Mouse (Mus musculus) MEL (cell line): ENCODE data around the gene 1700042G07Rik. TPM values are rescaled to one million over a fixed set of nuclear protein-coding genes. Genes with fewer than 3 reads are reported as not detected.

Experiments
- DNase-seq: peaks from one replicate; pipeline ENCODE4 v3.0.0; 2011; ENCODE audit warnings: low read depth, low spot score
- H3K27ac ChIP-seq: 2 replicates; pipeline ENCODE4 v1.5.1; 2012; ENCODE audit warnings: low read depth, mild to moderate bottlenecking, control low read depth, low read length, moderate library complexity; ENCODE audit not compliant: control insufficient read depth
- H3K27me3 ChIP-seq, 2 experiments: fragments of 150-350 bp in 1 of 2; sonication (generic) in 1 of 2; 2 replicates each; pipeline ENCODE4 v1.6.1; 2012; ENCODE audit warnings: low read length in 2 of 2, mild to moderate bottlenecking in 2 of 2, improper control_type of control experiment in 1 of 2, moderate library complexity in 1 of 2; ENCODE audit not compliant: insufficient read depth in 2 of 2, control insufficient read depth in 1 of 2
- H3K36me3 ChIP-seq, 2 experiments: 2 replicates each; pipeline ENCODE4 v1.6.1; 2012 to 2014; ENCODE audit warnings: low read length in 2 of 2, improper control_type of control experiment in 1 of 2, inconsistent platforms in 1 of 2, mild to moderate bottlenecking in 1 of 2; ENCODE audit not compliant: insufficient read depth in 2 of 2, control insufficient read depth in 1 of 2
- H3K4me1 ChIP-seq, 2 experiments: fragments of 150-350 bp in 1 of 2; sonication (generic) in 1 of 2; 2 replicates each; pipeline ENCODE4 v1.6.1; 2012; ENCODE audit warnings: low read length in 2 of 2, improper control_type of control experiment in 1 of 2, mild to moderate bottlenecking in 1 of 2; ENCODE audit not compliant: insufficient read depth in 2 of 2, control insufficient read depth in 1 of 2
- H3K4me3 ChIP-seq, 2 experiments: fragments of 150-350 bp in 1 of 2; sonication (generic) in 1 of 2; 2 replicates each; pipeline ENCODE4 v1.5.1; 2012; ENCODE audit warnings: low read depth in 2 of 2, low read length in 2 of 2, mild to moderate bottlenecking in 2 of 2, moderate library complexity in 2 of 2, control low read depth in 1 of 2, improper control_type of control experiment in 1 of 2; ENCODE audit not compliant: control insufficient read depth in 1 of 2, insufficient read depth in 1 of 2
- H3K79me2 ChIP-seq: 2 replicates; pipeline ENCODE4 v1.6.1; 2012; ENCODE audit warnings: mild to moderate bottlenecking, low read length, moderate library complexity; ENCODE audit not compliant: control insufficient read depth, poor library complexity, insufficient read depth
- H3K9ac ChIP-seq: 2 replicates; pipeline ENCODE4 v1.6.1; 2012; ENCODE audit warnings: low read depth, mild to moderate bottlenecking, control low read depth, low read length, moderate library complexity; ENCODE audit not compliant: control insufficient read depth, poor library complexity, severe bottlenecking
- H3K9me3 ChIP-seq: fragments of 150-350 bp; sonication (generic); replicated peaks from 2 replicates; pipeline ENCODE4 v1.6.1; 2012; ENCODE audit warnings: mild to moderate bottlenecking, low read length, improper control_type of control experiment, moderate library complexity; ENCODE audit not compliant: insufficient read depth
- BHLHE40 ChIP-seq: IDR thresholded peaks from 2 replicates; pipeline ENCODE4 v1.6.1; 2012; ENCODE audit warnings: low read depth, mild to moderate bottlenecking, inconsistent platforms, low read length, improper control_type of control experiment, borderline replicate concordance
- CTCF ChIP-seq, 3 experiments: IDR thresholded peaks in 2 of 3; conservative IDR thresholded peaks in 1 of 3; 2 replicates each; pipeline ENCODE4 v1.5.1; 2011 to 2012; ENCODE audit warnings: low read length in 3 of 3, low read depth in 2 of 3, mild to moderate bottlenecking in 2 of 3, improper control_type of control experiment in 1 of 3, inconsistent platforms in 1 of 3, mixed read lengths in 1 of 3, moderate library complexity in 1 of 3; ENCODE audit not compliant: control insufficient read depth in 1 of 3, insufficient read depth in 1 of 3, poor library complexity in 1 of 3, severe bottlenecking in 1 of 3
- E2F4 ChIP-seq: IDR thresholded peaks from 2 replicates; pipeline ENCODE4 v1.6.1; 2011; ENCODE audit warnings: low read depth, low read length, improper control_type of control experiment, borderline replicate concordance
- GABPA ChIP-seq: IDR thresholded peaks from 2 replicates; pipeline ENCODE4 v1.6.1; 2012; ENCODE audit warnings: low read depth, mild to moderate bottlenecking, inconsistent platforms, low read length, improper control_type of control experiment, moderate library complexity
- GATA1 ChIP-seq: IDR thresholded peaks from 2 replicates; pipeline ENCODE4 v1.6.1; 2011; ENCODE audit warnings: low read depth, low read length, improper control_type of control experiment
- JUND ChIP-seq: IDR thresholded peaks from 2 replicates; pipeline ENCODE4 v1.6.1; 2011; ENCODE audit warnings: low read depth, mild to moderate bottlenecking, improper control_type of control experiment, low read length
- KAT2A ChIP-seq: conservative IDR thresholded peaks from 2 replicates; pipeline ENCODE4 v1.6.1; 2012; ENCODE audit warnings: low read depth, low read length, improper control_type of control experiment, inconsistent platforms
- MAX ChIP-seq: IDR thresholded peaks from 2 replicates; pipeline ENCODE4 v1.6.1; 2011; ENCODE audit warnings: low read length, improper control_type of control experiment
- MEF2A ChIP-seq: IDR thresholded peaks from 2 replicates; pipeline ENCODE4 v1.6.1; 2014; ENCODE audit warnings: low read depth, mild to moderate bottlenecking, inconsistent platforms, low read length, improper control_type of control experiment; ENCODE audit not compliant: poor library complexity, insufficient replicate concordance, severe bottlenecking; ENCODE audit errors: extremely low read depth
- MXI1 ChIP-seq: IDR thresholded peaks from 2 replicates; pipeline ENCODE4 v1.6.1; 2011; ENCODE audit warnings: mild to moderate bottlenecking, low read depth, low read length, improper control_type of control experiment
- MYB ChIP-seq: IDR thresholded peaks from 2 replicates; pipeline ENCODE4 v1.6.1; 2011; ENCODE audit warnings: mild to moderate bottlenecking, low read depth, low read length, improper control_type of control experiment
- NELFE ChIP-seq: IDR thresholded peaks from 2 replicates; pipeline ENCODE4 v1.6.1; 2011; ENCODE audit warnings: low read depth, low read length, improper control_type of control experiment
- RAD21 ChIP-seq: IDR thresholded peaks from 2 replicates; pipeline ENCODE4 v1.6.1; 2011; ENCODE audit warnings: mild to moderate bottlenecking, low read depth, low read length, improper control_type of control experiment
- RCOR1 ChIP-seq: IDR thresholded peaks from 2 replicates; pipeline ENCODE4 v1.6.1; 2012; ENCODE audit warnings: low read depth, mild to moderate bottlenecking, inconsistent platforms, low read length, improper control_type of control experiment
- SMC3 ChIP-seq: IDR thresholded peaks from 2 replicates; pipeline ENCODE4 v1.6.1; 2011; ENCODE audit warnings: low read depth, low read length, improper control_type of control experiment
- TAL1 ChIP-seq: IDR thresholded peaks from 2 replicates; pipeline ENCODE4 v1.6.1; 2012; ENCODE audit warnings: mild to moderate bottlenecking, inconsistent platforms, low read length, moderate library complexity, mixed read lengths
- TBP ChIP-seq: IDR thresholded peaks from 2 replicates; pipeline ENCODE4 v1.8.0; 2011; ENCODE audit warnings: low read depth, low read length, improper control_type of control experiment
- TCF12 ChIP-seq: IDR thresholded peaks from 2 replicates; pipeline ENCODE4 v1.6.1; 2014; ENCODE audit warnings: low read depth, mild to moderate bottlenecking, inconsistent platforms, low read length, improper control_type of control experiment, moderate library complexity
- UBTF ChIP-seq: IDR thresholded peaks from 2 replicates; pipeline ENCODE4 v1.6.1; 2012; ENCODE audit warnings: low read depth, mild to moderate bottlenecking, inconsistent platforms, low read length, improper control_type of control experiment, moderate library complexity, borderline replicate concordance; ENCODE audit not compliant: insufficient read depth
- USF1 ChIP-seq: IDR thresholded peaks from 2 replicates; pipeline ENCODE4 v1.6.1; 2014; ENCODE audit warnings: low read depth, mild to moderate bottlenecking, inconsistent platforms, low read length, improper control_type of control experiment, moderate library complexity
- ZMIZ1 ChIP-seq: IDR thresholded peaks from 2 replicates; pipeline ENCODE4 v1.6.1; 2012; ENCODE audit warnings: low read depth, mild to moderate bottlenecking, inconsistent platforms, low read length, improper control_type of control experiment, moderate library complexity
- polyA plus RNA-seq, 2 experiments: library from polyadenylated mRNA; stranded (reverse) in 1 of 2; unstranded in 1 of 2; fragments of >175 nt in 1 of 2; fragments of >200 nt in 1 of 2; gene quantifications; 2 replicates each; pipeline versions ENCODE4 v1.2.1 to v1.2.4; 2012; ENCODE audit warnings: low replicate concordance in 2 of 2, low read depth in 1 of 2; ENCODE audit not compliant: insufficient read length in 2 of 2, insufficient read depth in 1 of 2, missing spikeins in 1 of 2
- total RNA-seq: library from RNA; depleted of rRNA; stranded (reverse); fragments of 300-350 nt; gene quantifications from 2 replicates; pipeline ENCODE4 v1.2.3, GENCODE M21; 2012

Gene 1700042G07Rik
- total and polyA plus RNA-seq, 3 experiments = not detected

GRCm38 (mm10) chr4:116140801-116141574 is 32.2 kb upstream of the 1700042G07Rik start:
- H3K36me3 ChIP-seq = no peaks in the 10 kb centered on the region
- no peaks in the 10 kb centered on the region for H3K79me2 ChIP-seq
- DNase-seq = no peak
- H3K27me3 ChIP-seq = no peaks in the 10 kb centered on the region
- H3K9ac ChIP-seq = no peak overlapping the region
- no peak overlapping the region for H3K4me3 ChIP-seq
- H3K4me1 ChIP-seq = 0 out of 4 replicates have a peak, but pooled peaks cover 0 to 3% of the 10 kb centered on the region in 2 experiments
- no peaks in the 10 kb centered on the region for H3K9me3 ChIP-seq
- no peak overlapping the region for H3K27ac ChIP-seq
- TF ChIP-seq SMC3 (no peak), KAT2A (no peak), RAD21 (no peak), BHLHE40 (no peak), TCF12 (no peak), JUND (no peak), TBP (no peak), GABPA (no peak), USF1 (no peak), NELFE (no peak), MYB (no peak), ZMIZ1 (no peak), UBTF (no peak)

- 0 out of 4 replicates have a peak, but pooled peaks cover 0 to 3% of the 10 kb centered on the region in 2 experiments for H3K4me1 ChIP-seq
- H3K27ac ChIP-seq = no peak overlapping the region
- TF ChIP-seq MYB (no peak), RCOR1 (no peak), TCF12 (no peak), NELFE (no peak), MAX (no peak), MEF2A (no peak), MXI1 (no peak), GATA1 (no peak), E2F4 (no peak), USF1 (no peak), TAL1 (no peak), TBP (no peak), CTCF (IDR thresholded peaks at IDR 0.05 in 2 of 3, conservative IDR thresholded peaks at IDR 0.05 in 1 of 3; ENCODE audit: control insufficient read depth in 1 of 3, insufficient read depth in 1 of 3, low read depth in 2 of 3, low read length in 3 of 3, poor library complexity in 1 of 3, severe bottlenecking in 1 of 3) (no peak), GABPA (no peak)
- TF ChIP-seq, all 39 proteins: peak for 0
- no peak overlapping the region for H3K4me3 ChIP-seq
- H3K9ac ChIP-seq = no peak overlapping the region
- no peaks in the 10 kb centered on the region for H3K79me2 ChIP-seq
- H3K9me3 ChIP-seq = no peaks in the 10 kb centered on the region
- H3K27me3 ChIP-seq = no peaks in the 10 kb centered on the region
- no peak for DNase-seq
- no peaks in the 10 kb centered on the region for H3K36me3 ChIP-seq
Measured at GRCm38 (mm10) chr4:116141736-116142135, 31.4 kb upstream of the 1700042G07Rik start.
